Mouse (Mus musculus): Measurements from ENCODE around the gene Pfn3. TPM values are rescaled to one million over a fixed set of nuclear protein-coding genes. Genes with fewer than 3 reads are reported as not detected.
"Not testable (repeated sequence)": the region's sequence is repeated elsewhere in the genome, so short reads cannot be mapped to it uniquely, and the experiment has no call there.

The Pfn3 gene
- not detected for total RNA-seq (2021)
- long read RNA-seq, experiment 1, partial matches to known transcripts, result 0 of 1 reads
- long read RNA-seq, experiment 1, other reads (novel, unspliced or antisense), result 0 of 1 reads
- long read RNA-seq, experiment 2, partial matches to known transcripts, result 0 of 1 reads
- long read RNA-seq, experiment 2, other reads (novel, unspliced or antisense), result 0 of 1 reads

- DNase-seq (ENCODE audit: low spot score in 2 of 2), result peak; percentile 45 to 72
Measured at GRCm38 (mm10) chr13:55414743-55415380, at the start of gene Pfn3. Pfn3 (minus strand) TSS chr13:55415232.

GRCm38 (mm10) chr13:55464027-55464884 lies 49.2 kb upstream of the Pfn3 start, which contains the start of gene Prr7:
Prr7 (plus strand) TSS chr13:55464267.
- DNase-seq (ENCODE audit: low spot score in 2 of 2), result peak; percentile 78 to 80

GRCm38 (mm10) chr13:55463399-55464026 lies 48.5 kb upstream of the Pfn3 start:
- no peak for DNase-seq (ENCODE audit: low spot score in 2 of 2)

GRCm38 (mm10) chr13:55462965-55463364 lies 47.9 kb upstream of the Pfn3 start:
- DNase-seq (ENCODE audit: low spot score in 2 of 2), result no peak

- DNase-seq (ENCODE audit: low spot score in 2 of 2), result no peak
Measured at GRCm38 (mm10) chr13:55451785-55452549, 36.9 kb upstream of the Pfn3 start.

GRCm38 (mm10) chr13:55451296-55451695 lies 36.3 kb upstream of the Pfn3 start:
- DNase-seq (ENCODE audit: low spot score in 2 of 2), result no peak

- DNase-seq (ENCODE audit: low spot score in 2 of 2), result peak; percentile 48 to 69
Measured at GRCm38 (mm10) chr13:55450511-55450980, 35.5 kb upstream of the Pfn3 start.

GRCm38 (mm10) chr13:55449679-55450441 lies 34.8 kb upstream of the Pfn3 start:
- no peak for DNase-seq (ENCODE audit: low spot score in 2 of 2)

GRCm38 (mm10) chr13:55449205-55449604 lies 34.2 kb upstream of the Pfn3 start:
- no peak for DNase-seq (ENCODE audit: low spot score in 2 of 2)

GRCm38 (mm10) chr13:55448131-55448530 lies 33.1 kb upstream of the Pfn3 start:
- no peak for DNase-seq (ENCODE audit: low spot score in 2 of 2)

- DNase-seq (ENCODE audit: low spot score in 2 of 2), result no peak
Measured at GRCm38 (mm10) chr13:55447543-55447943, 32.5 kb upstream of the Pfn3 start.

GRCm38 (mm10) chr13:55446483-55447105 lies 31.6 kb upstream of the Pfn3 start:
- DNase-seq (ENCODE audit: low spot score in 2 of 2), result no peak

- no peak for DNase-seq (ENCODE audit: low spot score in 2 of 2)
Measured at GRCm38 (mm10) chr13:55445361-55446091, 30.5 kb upstream of the Pfn3 start.

- peak; percentile 99 to 100 for DNase-seq (ENCODE audit: low spot score in 2 of 2)
Measured at GRCm38 (mm10) chr13:55444937-55445315, 29.9 kb upstream of the Pfn3 start, which contains the start of gene Grk6. Grk6 (plus strand) TSS chr13:55445072.

GRCm38 (mm10) chr13:55444286-55444936 lies 29.4 kb upstream of the Pfn3 start:
- no peak for DNase-seq (ENCODE audit: low spot score in 2 of 2)

GRCm38 (mm10) chr13:55443799-55444285 lies 28.8 kb upstream of the Pfn3 start:
- DNase-seq (ENCODE audit: low spot score in 2 of 2), result no peak

GRCm38 (mm10) chr13:55437111-55437629 lies 22.1 kb upstream of the Pfn3 start:
- not testable (repeated sequence) for DNase-seq (ENCODE audit: low spot score in 2 of 2)

Data from layer of hippocampus, postnatal 14 days (tissue).